Mouse (Mus musculus) heart, embryonic 16.5 days (tissue): ENCODE data around the gene Eme2. TPM values are rescaled to one million over a fixed set of nuclear protein-coding genes. Genes with fewer than 3 reads are reported as not detected.

ENCODE experiments used
- ATAC-seq: fragments of 200-750 bp; cut with Nextera tagmentation; replicated peaks from 2 replicates; pipeline ENCODE4 v1.8.0; 2017; ENCODE audit warnings: moderate number of reproducible peaks; ENCODE audit not compliant: insufficient read depth, low FRiP score; ENCODE audit errors: extremely low read depth
- H3K27ac ChIP-seq: fragments of 300-500 bp; sonication (generic); 2 replicates; pipeline ENCODE4 v1.5.1; 2014; ENCODE audit warnings: mild to moderate bottlenecking, low read length, control low read depth, moderate library complexity
- H3K27me3 ChIP-seq: fragments of 300-500 bp; sonication (generic); 2 replicates; pipeline ENCODE4 v1.6.1; 2014; ENCODE audit warnings: low read length, mixed read lengths; ENCODE audit not compliant: control insufficient read depth, insufficient read depth
- H3K36me3 ChIP-seq: fragments of 300-500 bp; sonication (generic); 2 replicates; pipeline ENCODE4 v1.6.1; 2014; ENCODE audit not compliant: control insufficient read depth, insufficient read depth
- H3K4me1 ChIP-seq: fragments of 300-500 bp; sonication (generic); 2 replicates; pipeline ENCODE4 v1.6.1; 2014; ENCODE audit warnings: low read length, mixed read lengths; ENCODE audit not compliant: control insufficient read depth, insufficient read depth
- H3K4me2 ChIP-seq: fragments of 300-500 bp; sonication (generic); 2 replicates; pipeline ENCODE4 v1.6.1; 2014; ENCODE audit warnings: low read depth, mild to moderate bottlenecking, control low read depth, low read length
- H3K4me3 ChIP-seq: fragments of 300-500 bp; sonication (generic); 2 replicates; pipeline ENCODE4 v1.5.1; 2014; ENCODE audit warnings: mild to moderate bottlenecking, control low read depth, low read length
- H3K9ac ChIP-seq: fragments of 300-500 bp; sonication (generic); 2 replicates; pipeline ENCODE4 v1.6.1; 2014; ENCODE audit warnings: low read length, control low read depth
- H3K9me3 ChIP-seq: fragments of 300-500 bp; sonication (generic); replicated peaks from 2 replicates; pipeline ENCODE4 v1.6.1; 2016; ENCODE audit warnings: low read length; ENCODE audit not compliant: control insufficient read depth
- WGBS: fragments of 180-500 bp; shearing (Covaris S2); extraction: QIAGEN DNeasy Blood & Tissue Kit; methylation state at CpG from one replicate; pipeline ENCODE4 v1.1.7; 2014; 5-methylcytosine and 5-hydroxymethylcytosine counted together
- polyA plus RNA-seq: library from polyadenylated mRNA; unstranded; fragments of >200 nt; fragmentation: Nextera tagmentation; extraction: Ambion mirVana; gene quantifications from 2 replicates; pipeline ENCODE4 v1.2.1, GENCODE M21; 2015

Eme2 gene
- polyA plus RNA-seq, 1 experiment from 2014 or later: 18.2 TPM

DNA sequence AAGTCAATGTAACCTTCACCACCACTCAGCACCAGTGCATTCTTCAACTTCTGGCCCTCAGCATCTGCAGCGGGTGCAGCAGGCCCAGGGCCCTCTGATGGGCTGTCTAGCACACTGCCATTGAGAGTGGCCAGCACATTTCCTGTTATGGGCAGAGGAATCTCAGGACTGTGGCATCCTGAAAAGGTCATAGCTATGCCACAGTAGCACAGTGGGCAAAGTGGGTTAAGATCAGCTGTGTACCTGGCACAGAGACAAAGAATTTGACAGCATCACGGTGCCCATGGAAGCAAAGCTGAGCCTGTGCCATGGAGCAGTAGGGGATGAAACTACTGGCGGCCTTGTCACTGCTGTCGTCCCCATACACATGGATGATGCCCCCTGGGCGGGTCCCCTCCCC, 4.3 kb upstream of the Eme2 start:
- ATAC-seq: no peak
- no peak overlapping the region for H3K9ac ChIP-seq

DNA sequence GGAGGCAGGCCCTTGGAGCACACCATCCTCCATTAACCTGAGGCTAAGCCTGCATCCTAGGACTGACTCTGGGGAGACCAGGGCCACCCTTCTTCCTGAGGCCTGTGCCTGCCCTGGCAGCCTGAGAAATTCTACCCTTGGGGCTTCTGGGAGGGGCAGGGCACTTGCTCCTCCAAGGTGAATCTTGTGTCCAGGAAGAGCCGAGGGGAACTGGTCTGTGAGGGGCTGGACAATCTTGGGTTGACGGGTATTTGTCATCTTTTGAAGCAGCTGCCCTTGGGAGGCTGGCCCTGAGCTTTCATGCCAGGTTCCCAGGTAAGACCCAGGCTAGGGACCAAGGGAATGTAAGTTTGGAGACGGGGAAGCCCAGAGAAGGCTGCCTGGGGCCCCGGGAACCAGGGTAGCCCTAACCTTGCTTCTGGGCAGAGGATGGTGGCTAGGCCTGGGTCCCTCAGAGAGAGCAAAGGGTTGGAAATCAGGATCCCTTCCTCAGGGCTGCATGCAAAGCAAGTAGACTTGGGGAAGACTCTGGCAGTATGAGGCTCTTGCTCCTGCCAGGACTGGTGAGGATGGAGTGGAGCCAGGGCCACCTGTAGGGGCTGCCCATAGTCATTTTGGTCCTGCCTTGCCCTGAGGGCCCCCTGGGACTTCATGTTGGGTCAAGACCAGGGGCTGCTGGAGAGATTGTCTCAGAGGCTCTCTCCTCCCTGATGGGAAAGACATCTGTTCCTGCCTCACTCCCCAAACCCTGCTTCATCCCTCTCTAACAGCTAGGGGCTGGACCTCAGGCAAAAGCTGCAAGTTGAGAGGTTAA, 3.4 kb upstream of the Eme2 start:
- no peak overlapping the region for H3K4me2 ChIP-seq
- H3K9ac ChIP-seq: no peak overlapping the region
- WGBS: 74% methylated on average over 4 of the region's 4 CpGs
- H3K36me3 ChIP-seq: peaks cover 42% of the 10 kb centered on the region
- no peak overlapping the region for H3K4me3 ChIP-seq
- H3K27ac ChIP-seq: 0 out of 2 replicates have a peak overlapping the region, but pooled peaks have one; percentile 44
- H3K4me1 ChIP-seq: peaks cover 30% of the 10 kb centered on the region
- no peak for ATAC-seq
- no peaks in the 10 kb centered on the region for H3K27me3 ChIP-seq
- H3K9me3 ChIP-seq: no peaks in the 10 kb centered on the region

More for the DNA sequence above, 4.3 kb upstream of the Eme2 start:
- H3K4me2 ChIP-seq: no peak overlapping the region
- peaks cover 39% of the 10 kb centered on the region for H3K36me3 ChIP-seq
- peaks cover 25% of the 10 kb centered on the region for H3K4me1 ChIP-seq
- H3K9me3 ChIP-seq: no peaks in the 10 kb centered on the region
- 65% methylated on average over 5 of the region's 5 CpGs for WGBS
- no peak overlapping the region for H3K27ac ChIP-seq
- H3K4me3 ChIP-seq: no peak overlapping the region
- no peaks in the 10 kb centered on the region for H3K27me3 ChIP-seq

DNA sequence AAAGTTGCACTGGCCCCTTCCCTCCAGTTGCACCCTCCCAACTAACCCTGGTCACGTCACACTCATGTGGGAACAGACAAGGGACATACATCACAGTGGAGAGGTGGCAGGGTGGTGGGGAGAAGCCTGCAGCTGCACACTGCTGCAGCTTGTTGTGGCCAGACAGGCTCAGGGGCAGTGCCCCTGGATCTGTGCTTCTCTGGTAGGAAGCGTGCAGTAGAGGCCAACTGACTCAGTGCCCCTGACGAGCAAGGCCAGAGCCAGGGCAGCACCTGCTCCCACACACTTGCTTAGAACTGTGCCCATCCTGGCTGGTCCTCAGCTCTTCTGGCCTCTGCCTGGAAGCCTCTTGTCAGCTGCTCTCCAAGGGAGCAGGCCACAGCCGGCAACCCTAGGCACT, 2.7 kb upstream of the Eme2 start:
- no peak for ATAC-seq

GRCm38 (mm10) chr17:24896993-24897269, 2.0 kb upstream of the Eme2 start:
- WGBS: 36% methylated on average over 11 of the region's 11 CpGs
- peak overlapping the region; percentile 99 for H3K4me2 ChIP-seq
- no peaks in the 10 kb centered on the region for H3K9me3 ChIP-seq
- peaks cover 30% of the 10 kb centered on the region for H3K4me1 ChIP-seq
- H3K27me3 ChIP-seq: no peaks in the 10 kb centered on the region
- H3K36me3 ChIP-seq: peaks cover 42% of the 10 kb centered on the region
- peak overlapping the region; percentile 92 for H3K9ac ChIP-seq
- ATAC-seq: no peak
- peak overlapping the region; percentile 90 for H3K4me3 ChIP-seq
- peak overlapping the region; percentile 94; the same call in 1 of the 2 replicates for H3K27ac ChIP-seq

More for the DNA sequence above, 2.7 kb upstream of the Eme2 start:
- 63% methylated on average over 4 of the region's 4 CpGs for WGBS
- Histone ChIP-seq H3K9ac (no peak overlapping the region), H3K9me3 (no peaks in the 10 kb centered on the region), H3K27me3 (no peaks in the 10 kb centered on the region), H3K27ac (no peak overlapping the region), H3K4me2 (no peak overlapping the region), H3K4me1 (peaks cover 30% of the 10 kb centered on the region), H3K4me3 (peak overlapping the region; percentile 90; the same call in 1 of the 2 replicates), H3K36me3 (peaks cover 42% of the 10 kb centered on the region)

DNA sequence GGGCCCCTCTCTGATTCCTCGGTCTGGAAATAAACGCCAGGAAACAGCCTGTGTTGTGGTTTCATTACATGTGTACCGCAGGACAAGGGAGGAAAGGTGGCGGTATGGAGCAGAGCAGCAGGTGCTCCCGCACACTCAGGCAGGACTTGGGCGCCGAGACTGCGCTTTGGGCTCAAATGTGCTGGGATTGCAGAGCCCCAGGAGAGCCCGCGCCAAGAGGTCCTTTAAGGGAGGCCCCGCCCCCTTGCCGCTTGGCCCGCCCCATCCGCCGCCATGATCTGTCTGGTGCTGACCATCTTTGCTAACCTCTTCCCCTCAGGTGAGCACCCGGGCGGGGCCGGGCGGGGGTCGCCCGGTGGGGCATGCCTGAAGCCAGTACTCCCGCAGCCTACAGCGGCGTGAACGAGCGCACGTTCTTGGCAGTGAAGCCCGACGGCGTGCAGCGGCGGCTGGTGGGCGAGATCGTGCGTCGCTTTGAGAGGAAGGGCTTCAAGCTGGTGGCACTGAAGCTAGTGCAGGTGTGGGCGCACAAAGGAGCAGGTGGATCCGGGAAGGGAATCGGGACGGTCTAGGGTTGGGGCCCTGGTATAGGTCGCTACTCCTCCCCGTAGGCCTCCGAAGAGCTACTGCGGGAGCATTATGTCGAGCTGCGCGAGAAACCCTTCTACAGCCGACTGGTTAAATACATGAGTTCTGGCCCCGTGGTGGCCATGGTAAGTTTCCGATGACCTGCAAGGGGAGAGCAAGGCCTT, 1.5 kb upstream of the Eme2 start, which contains the start of gene Nme3:
TSS of gene Nme3 (plus strand) at position 260 of the 752 bp plus-strand sequence.
- no peaks in the 10 kb centered on the region for H3K9me3 ChIP-seq
- H3K4me2 ChIP-seq: peak within 1 kb of the TSS; percentile 99
- no peaks in the 10 kb centered on the region for H3K27me3 ChIP-seq
- peaks cover 30% of the 10 kb centered on the region for H3K4me1 ChIP-seq
- H3K27ac ChIP-seq: peak within 1 kb of the TSS; percentile 94
- 2% methylated on average over 50 of the region's 50 CpGs for WGBS
- H3K36me3 ChIP-seq: peaks cover 38% of the 10 kb centered on the region
- ATAC-seq: peak; percentile 59
- peak within 1 kb of the TSS; percentile 90 for H3K4me3 ChIP-seq
- H3K9ac ChIP-seq: peak within 1 kb of the TSS; percentile 92

- no peak for ATAC-seq
- 8% methylated on average over 23 of the region's 23 CpGs for WGBS
- Histone ChIP-seq H3K27ac (peak overlapping the region; percentile 94), H3K4me1 (peaks cover 30% of the 10 kb centered on the region), H3K36me3 (peaks cover 35% of the 10 kb centered on the region), H3K27me3 (no peaks in the 10 kb centered on the region), H3K4me2 (peak overlapping the region; percentile 99), H3K9ac (peak overlapping the region; percentile 92), H3K9me3 (no peaks in the 10 kb centered on the region), H3K4me3 (peak overlapping the region; percentile 90)
These were observed 819 bp upstream of the Eme2 start for GRCm38 (mm10) chr17:24895571-24896240.

DNA sequence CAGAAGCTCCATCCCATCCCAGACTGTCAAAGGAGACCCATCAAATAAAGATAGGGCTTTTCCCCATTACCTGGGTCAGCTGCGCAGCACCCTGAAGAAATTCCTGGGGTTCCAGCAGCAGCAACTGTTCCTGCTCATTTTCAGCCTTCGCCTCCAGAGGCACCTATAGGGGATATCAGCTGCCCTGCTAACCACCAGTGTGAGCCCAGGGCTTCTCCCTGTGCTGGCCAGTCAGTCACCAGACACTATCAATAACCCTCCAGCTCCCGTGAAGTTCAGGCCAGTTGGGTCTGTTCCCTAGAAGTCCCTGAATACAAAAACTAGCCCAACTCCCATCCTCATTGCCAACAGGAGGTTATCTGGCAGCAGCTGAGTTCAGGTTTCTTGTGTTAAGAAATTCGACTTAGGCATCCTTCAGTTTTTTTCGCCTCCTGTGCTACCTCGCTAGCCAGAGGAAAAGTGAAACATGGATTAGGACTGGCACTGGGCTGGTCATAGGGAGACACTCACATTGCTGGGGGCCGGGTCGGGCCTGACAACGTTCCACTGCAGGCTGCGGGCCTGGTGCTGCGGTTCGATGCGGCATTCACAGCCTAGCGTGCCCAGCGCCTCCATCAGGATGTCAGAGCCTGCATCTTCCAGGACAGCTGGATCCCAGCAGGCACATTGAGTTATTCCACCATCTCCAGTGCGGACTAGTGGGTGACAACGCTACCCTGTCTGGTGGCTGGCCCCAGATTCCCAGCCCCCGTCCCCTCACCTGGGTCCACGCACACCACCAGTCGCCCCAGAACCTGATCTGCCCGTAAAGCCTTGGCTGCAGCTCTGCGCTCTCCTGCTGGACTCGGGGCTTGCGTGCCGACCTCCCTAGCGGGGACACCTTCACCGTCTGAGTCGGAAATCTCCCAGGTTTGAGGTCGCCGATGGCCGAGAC, 559 bp downstream of the Eme2 start:
- H3K9me3 ChIP-seq: no peaks in the 10 kb centered on the region
- H3K9ac ChIP-seq: peak overlapping the region; percentile 92
- 0 out of 2 replicates have a peak, but pooled peaks have one; percentile 3 for ATAC-seq
- 10% methylated on average over 31 of the region's 31 CpGs for WGBS
- H3K4me1 ChIP-seq: peaks cover 30% of the 10 kb centered on the region
- H3K4me3 ChIP-seq: peak overlapping the region; percentile 90
- peak overlapping the region; percentile 99 for H3K4me2 ChIP-seq
- H3K36me3 ChIP-seq: peaks cover 28% of the 10 kb centered on the region
- H3K27me3 ChIP-seq: no peaks in the 10 kb centered on the region
- H3K27ac ChIP-seq: peak overlapping the region; percentile 94

GRCm38 (mm10) chr17:24893276-24893675, 1.6 kb downstream of the Eme2 start:
- H3K4me1 ChIP-seq: peaks cover 28% of the 10 kb centered on the region
- H3K4me3 ChIP-seq: no peak overlapping the region
- ATAC-seq: no peak
- H3K9ac ChIP-seq: no peak overlapping the region
- no peaks in the 10 kb centered on the region for H3K27me3 ChIP-seq
- no peaks in the 10 kb centered on the region for H3K9me3 ChIP-seq
- WGBS: 94% methylated on average over 2 of the region's 2 CpGs
- no peak overlapping the region for H3K4me2 ChIP-seq
- peaks cover 28% of the 10 kb centered on the region for H3K36me3 ChIP-seq
- no peak overlapping the region for H3K27ac ChIP-seq
